Mouse (Mus musculus): ENCODE data around the gene Angpt4. TPM values are rescaled to one million over a fixed set of nuclear protein-coding genes. Genes with fewer than 3 reads are reported as not detected.

Gene Angpt4
- polyA plus RNA-seq, 1 experiment from 2014 or later = 2.8 TPM

GRCm38 (mm10) chr2:151949082-151949774 lies 38.2 kb downstream of the Angpt4 start:
- H3K9ac ChIP-seq (replicated peaks; ENCODE audit: low read length) = no peak overlapping the region
- H3K9me3 ChIP-seq (ENCODE audit: low read length) = no peaks in the 10 kb centered on the region
- ATAC-seq (ENCODE audit: low FRiP score, low TSS enrichment) = no peak
- WGBS = 90% methylated on average over 2 of the region's 2 CpGs
- H3K4me3 ChIP-seq (ENCODE audit: low read length) = no peak overlapping the region
- no peak overlapping the region for H3K4me2 ChIP-seq (replicated peaks; ENCODE audit: low read depth, low read length)
- H3K4me1 ChIP-seq (ENCODE audit: insufficient read depth, low read length) = no peaks in the 10 kb centered on the region
- H3K27ac ChIP-seq (ENCODE audit: low read length) = no peak overlapping the region
- no peaks in the 10 kb centered on the region for H3K36me3 ChIP-seq (ENCODE audit: insufficient read depth, low read length)
- no peaks in the 10 kb centered on the region for H3K27me3 ChIP-seq (ENCODE audit: insufficient read depth, low read length)

DNA sequence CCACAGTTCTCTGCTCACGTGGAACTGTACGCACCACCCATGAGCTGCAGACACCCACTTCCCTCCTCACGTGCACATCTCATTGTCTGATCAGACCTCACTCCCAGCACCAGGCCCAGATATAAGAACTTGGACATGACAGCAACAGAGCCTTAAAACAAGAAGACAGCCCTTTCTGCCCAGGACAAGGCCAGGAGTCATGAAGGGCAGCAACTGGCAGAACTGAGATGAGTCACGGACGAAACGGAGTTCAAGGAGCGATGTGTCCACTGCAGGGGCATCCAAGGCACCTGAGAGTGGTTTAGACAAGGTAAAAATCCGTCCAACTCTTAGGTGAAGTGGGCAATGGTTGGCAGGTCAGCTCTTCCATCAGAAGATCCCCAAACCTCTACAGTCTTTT lies 42.7 kb downstream of the Angpt4 start:
- Histone ChIP-seq H3K9ac (replicated peaks; ENCODE audit: low read length) (no peak overlapping the region), H3K4me3 (ENCODE audit: low read length) (no peak overlapping the region)
- WGBS = 86% methylated on average over 8 of the region's 8 CpGs

GRCm38 (mm10) chr2:151956500-151957137 lies 45.6 kb downstream of the Angpt4 start:
- H3K36me3 ChIP-seq (ENCODE audit: insufficient read depth, low read length) = no peaks in the 10 kb centered on the region
- H3K4me2 ChIP-seq (replicated peaks; ENCODE audit: low read depth, low read length) = no peak overlapping the region
- no peak overlapping the region for H3K4me3 ChIP-seq (ENCODE audit: low read length)
- H3K27me3 ChIP-seq (ENCODE audit: insufficient read depth, low read length) = no peaks in the 10 kb centered on the region
- H3K27ac ChIP-seq (ENCODE audit: low read length) = no peak overlapping the region
- no peak; the same call in 1 of the 2 replicates for ATAC-seq (ENCODE audit: low FRiP score, low TSS enrichment)
- H3K9ac ChIP-seq (replicated peaks; ENCODE audit: low read length) = no peak overlapping the region
- no peaks in the 10 kb centered on the region for H3K9me3 ChIP-seq (ENCODE audit: low read length)
- peaks cover 16% of the 10 kb centered on the region for H3K4me1 ChIP-seq (ENCODE audit: insufficient read depth, low read length)
- 73% methylated on average over 4 of the region's 4 CpGs for WGBS

More for the DNA sequence above, 42.7 kb downstream of the Angpt4 start:
- H3K36me3 ChIP-seq (ENCODE audit: insufficient read depth, low read length) = no peaks in the 10 kb centered on the region
- no peak for ATAC-seq (ENCODE audit: low FRiP score, low TSS enrichment)
- no peaks in the 10 kb centered on the region for H3K9me3 ChIP-seq (ENCODE audit: low read length)
- H3K27ac ChIP-seq (ENCODE audit: low read length) = no peak overlapping the region
- H3K4me2 ChIP-seq (replicated peaks; ENCODE audit: low read depth, low read length) = no peak overlapping the region
- no peaks in the 10 kb centered on the region for H3K4me1 ChIP-seq (ENCODE audit: insufficient read depth, low read length)
- H3K27me3 ChIP-seq (ENCODE audit: insufficient read depth, low read length) = no peaks in the 10 kb centered on the region

DNA sequence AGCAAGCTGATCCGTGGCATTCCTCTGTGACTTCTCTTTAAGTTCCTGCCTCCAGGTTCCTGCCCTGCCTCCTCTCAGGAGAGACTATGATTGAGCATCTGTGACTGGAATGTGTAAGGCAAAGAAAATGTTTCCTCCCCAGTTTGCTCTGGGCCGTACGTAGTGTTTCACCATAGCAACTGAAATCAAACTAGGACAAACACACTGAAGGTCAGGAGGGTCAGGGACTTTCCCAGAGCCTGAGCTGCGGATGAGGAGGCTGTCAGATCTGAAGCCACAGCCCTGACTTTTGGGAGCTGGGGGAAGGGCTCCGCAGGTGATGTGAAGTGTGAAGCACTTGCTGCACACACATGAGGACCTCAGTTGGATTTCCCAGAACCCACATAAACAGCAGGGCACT lies 48.3 kb downstream of the Angpt4 start:
- H3K36me3 ChIP-seq (ENCODE audit: insufficient read depth, low read length) = no peaks in the 10 kb centered on the region
- no peak overlapping the region for H3K4me2 ChIP-seq (replicated peaks; ENCODE audit: low read depth, low read length)
- H3K4me1 ChIP-seq (ENCODE audit: insufficient read depth, low read length) = peaks cover 25% of the 10 kb centered on the region
- ATAC-seq (ENCODE audit: low FRiP score, low TSS enrichment) = peak; percentile 28; the same call in 1 of the 2 replicates
- H3K4me3 ChIP-seq (ENCODE audit: low read length) = no peak overlapping the region
- no peaks in the 10 kb centered on the region for H3K9me3 ChIP-seq (ENCODE audit: low read length)
- H3K27me3 ChIP-seq (ENCODE audit: insufficient read depth, low read length) = no peaks in the 10 kb centered on the region
- 21% methylated on average over 5 of the region's 5 CpGs for WGBS
- H3K9ac ChIP-seq (replicated peaks; ENCODE audit: low read length) = no peak overlapping the region
- no peak overlapping the region for H3K27ac ChIP-seq (ENCODE audit: low read length)

- H3K36me3 ChIP-seq (ENCODE audit: insufficient read depth, low read length) = no peaks in the 10 kb centered on the region
- no peak overlapping the region for H3K4me3 ChIP-seq (ENCODE audit: low read length)
- WGBS = 59% methylated on average over 9 of the region's 9 CpGs
- peaks cover 29% of the 10 kb centered on the region for H3K4me1 ChIP-seq (ENCODE audit: insufficient read depth, low read length)
- ATAC-seq (ENCODE audit: low FRiP score, low TSS enrichment) = no peak
- no peak overlapping the region for H3K4me2 ChIP-seq (replicated peaks; ENCODE audit: low read depth, low read length)
- H3K27me3 ChIP-seq (ENCODE audit: insufficient read depth, low read length) = no peaks in the 10 kb centered on the region
- H3K9me3 ChIP-seq (ENCODE audit: low read length) = no peaks in the 10 kb centered on the region
- no peak overlapping the region for H3K9ac ChIP-seq (replicated peaks; ENCODE audit: low read length)
- no peak overlapping the region for H3K27ac ChIP-seq (ENCODE audit: low read length)
These were observed 50.5 kb downstream of the Angpt4 start for GRCm38 (mm10) chr2:151961284-151962196.

GRCm38 (mm10) chr2:151962474-151962873 lies 51.5 kb downstream of the Angpt4 start:
- H3K9ac ChIP-seq (replicated peaks; ENCODE audit: low read length) = no peak overlapping the region
- H3K4me1 ChIP-seq (ENCODE audit: insufficient read depth, low read length) = peaks cover 29% of the 10 kb centered on the region
- H3K27me3 ChIP-seq (ENCODE audit: insufficient read depth, low read length) = no peaks in the 10 kb centered on the region
- 78% methylated on average over 10 of the region's 10 CpGs for WGBS
- no peak overlapping the region for H3K4me2 ChIP-seq (replicated peaks; ENCODE audit: low read depth, low read length)
- H3K36me3 ChIP-seq (ENCODE audit: insufficient read depth, low read length) = no peaks in the 10 kb centered on the region
- no peak for ATAC-seq (ENCODE audit: low FRiP score, low TSS enrichment)
- H3K27ac ChIP-seq (ENCODE audit: low read length) = no peak overlapping the region
- H3K4me3 ChIP-seq (ENCODE audit: low read length) = no peak overlapping the region
- no peaks in the 10 kb centered on the region for H3K9me3 ChIP-seq (ENCODE audit: low read length)

DNA sequence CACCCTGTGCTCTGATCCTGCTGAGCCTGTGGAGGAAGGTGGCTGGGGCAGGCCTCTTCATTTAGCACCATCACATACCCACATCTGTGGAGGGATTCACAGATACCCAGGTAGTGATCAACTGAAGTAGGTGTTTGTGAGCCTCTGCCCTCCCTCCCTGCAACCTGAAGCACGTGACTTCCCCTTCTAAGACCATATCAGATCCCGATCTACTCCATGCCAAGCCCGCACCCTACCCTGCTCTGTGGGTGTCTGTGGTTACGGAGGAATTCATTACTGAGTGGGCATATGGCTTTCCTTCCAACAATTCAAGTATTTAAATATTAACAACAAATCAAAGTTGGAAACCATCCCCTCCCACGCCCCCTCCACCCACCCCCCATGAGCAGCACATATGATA lies 52.3 kb downstream of the Angpt4 start:
- Histone ChIP-seq H3K27ac (ENCODE audit: low read length) (no peak overlapping the region), H3K9me3 (ENCODE audit: low read length) (no peaks in the 10 kb centered on the region), H3K4me1 (ENCODE audit: insufficient read depth, low read length) (peaks cover 29% of the 10 kb centered on the region), H3K27me3 (ENCODE audit: insufficient read depth, low read length) (no peaks in the 10 kb centered on the region), H3K4me3 (ENCODE audit: low read length) (no peak overlapping the region), H3K4me2 (replicated peaks; ENCODE audit: low read depth, low read length) (no peak overlapping the region), H3K36me3 (ENCODE audit: insufficient read depth, low read length) (no peaks in the 10 kb centered on the region), H3K9ac (replicated peaks; ENCODE audit: low read length) (no peak overlapping the region)
- ATAC-seq (ENCODE audit: low FRiP score, low TSS enrichment) = no peak
- WGBS = 89% methylated on average over 5 of the region's 5 CpGs

DNA sequence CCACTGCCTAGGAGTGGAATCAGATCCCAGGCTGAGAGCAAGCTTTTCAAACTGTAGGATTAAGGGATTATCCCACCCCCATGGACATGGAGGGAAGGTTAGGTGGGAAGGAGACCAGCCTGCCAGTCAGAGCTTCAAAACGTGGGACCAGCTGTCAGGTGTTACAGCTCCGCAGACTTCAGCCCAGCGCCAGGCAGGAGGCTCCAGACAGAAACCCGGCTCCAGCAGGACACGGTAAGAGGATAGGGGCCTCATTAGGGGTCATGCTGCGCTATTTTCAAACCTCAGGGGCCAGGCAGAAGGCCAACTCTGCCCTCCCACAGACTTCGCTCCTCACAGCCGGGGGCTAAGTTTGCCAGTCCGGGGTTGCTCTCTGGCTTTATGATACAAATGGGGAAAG lies 53.0 kb downstream of the Angpt4 start:
- Histone ChIP-seq H3K9ac (replicated peaks; ENCODE audit: low read length) (no peak overlapping the region; the same call in 1 of the 2 replicates), H3K27ac (ENCODE audit: low read length) (no peak overlapping the region), H3K36me3 (ENCODE audit: insufficient read depth, low read length) (no peaks in the 10 kb centered on the region; the same call in 1 of the 2 replicates), H3K27me3 (ENCODE audit: insufficient read depth, low read length) (no peaks in the 10 kb centered on the region), H3K4me2 (replicated peaks; ENCODE audit: low read depth, low read length) (no peak overlapping the region), H3K4me3 (ENCODE audit: low read length) (no peak overlapping the region), H3K9me3 (ENCODE audit: low read length) (no peaks in the 10 kb centered on the region), H3K4me1 (ENCODE audit: insufficient read depth, low read length) (peaks cover 34% of the 10 kb centered on the region)
- ATAC-seq (ENCODE audit: low FRiP score, low TSS enrichment) = no peak
- WGBS = 7% methylated on average over 9 of the region's 9 CpGs

DNA sequence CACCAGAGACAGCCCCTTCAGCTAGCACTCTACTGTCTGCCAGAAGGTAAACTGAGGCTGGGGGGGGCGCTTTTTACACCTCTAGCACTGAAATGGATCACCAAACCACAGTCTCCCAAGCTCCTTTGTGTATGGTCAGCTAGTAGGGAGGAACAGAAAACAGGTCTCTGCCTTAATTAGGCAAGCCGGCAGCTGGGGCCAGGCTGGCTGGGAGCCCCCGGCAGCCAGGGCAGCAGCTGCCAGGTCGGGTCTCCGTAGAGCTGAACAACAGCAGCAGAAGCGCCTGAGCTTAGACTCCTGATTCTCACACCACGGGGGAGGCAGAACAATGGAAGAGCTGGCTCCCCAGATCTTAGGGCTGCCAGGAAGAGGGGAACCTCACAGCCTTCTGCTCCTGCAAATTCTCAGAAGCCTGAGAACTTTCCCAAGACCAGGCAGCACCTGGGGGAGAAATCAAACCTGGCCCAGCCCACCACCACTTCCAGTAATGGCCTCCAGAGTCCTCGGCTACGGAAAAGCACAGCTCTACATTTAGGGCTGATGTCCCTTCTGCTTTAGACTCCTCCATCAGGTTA lies 56.3 kb downstream of the Angpt4 start:
- no peak overlapping the region for H3K27ac ChIP-seq (ENCODE audit: low read length)
- no peak for ATAC-seq (ENCODE audit: low FRiP score, low TSS enrichment)

More for the DNA sequence above, 56.3 kb downstream of the Angpt4 start:
- H3K4me1 ChIP-seq (ENCODE audit: insufficient read depth, low read length) = peaks cover 38% of the 10 kb centered on the region
- no peak overlapping the region for H3K4me2 ChIP-seq (replicated peaks; ENCODE audit: low read depth, low read length)
- no peak overlapping the region for H3K4me3 ChIP-seq (ENCODE audit: low read length)
- H3K9ac ChIP-seq (replicated peaks; ENCODE audit: low read length) = no peak overlapping the region; the same call in 1 of the 2 replicates
- 41% methylated on average over 9 of the region's 9 CpGs for WGBS
- no peaks in the 10 kb centered on the region for H3K9me3 ChIP-seq (ENCODE audit: low read length)
- H3K27me3 ChIP-seq (ENCODE audit: insufficient read depth, low read length) = no peaks in the 10 kb centered on the region
- peaks cover 13% of the 10 kb centered on the region for H3K36me3 ChIP-seq (ENCODE audit: insufficient read depth, low read length)

Measured in kidney, embryonic 16.5 days (tissue).